Mouse (Mus musculus) c-Kit-negative CD71-positive TER-119-positive erythroid progenitor cells, embryonic 14.5 days (primary cell): ENCODE measurements around the gene Srsf2.
"Not testable (repeated sequence)": the region's sequence is repeated elsewhere in the genome, so short reads cannot be mapped to it uniquely, and the experiment has no call there.

Experiments
- DNase-seq: peaks from one replicate; pipeline ENCODE4 v3.0.0-alpha.2; 2013; ENCODE audit warnings: low read depth, low spot score

Gene Srsf2

DNA sequence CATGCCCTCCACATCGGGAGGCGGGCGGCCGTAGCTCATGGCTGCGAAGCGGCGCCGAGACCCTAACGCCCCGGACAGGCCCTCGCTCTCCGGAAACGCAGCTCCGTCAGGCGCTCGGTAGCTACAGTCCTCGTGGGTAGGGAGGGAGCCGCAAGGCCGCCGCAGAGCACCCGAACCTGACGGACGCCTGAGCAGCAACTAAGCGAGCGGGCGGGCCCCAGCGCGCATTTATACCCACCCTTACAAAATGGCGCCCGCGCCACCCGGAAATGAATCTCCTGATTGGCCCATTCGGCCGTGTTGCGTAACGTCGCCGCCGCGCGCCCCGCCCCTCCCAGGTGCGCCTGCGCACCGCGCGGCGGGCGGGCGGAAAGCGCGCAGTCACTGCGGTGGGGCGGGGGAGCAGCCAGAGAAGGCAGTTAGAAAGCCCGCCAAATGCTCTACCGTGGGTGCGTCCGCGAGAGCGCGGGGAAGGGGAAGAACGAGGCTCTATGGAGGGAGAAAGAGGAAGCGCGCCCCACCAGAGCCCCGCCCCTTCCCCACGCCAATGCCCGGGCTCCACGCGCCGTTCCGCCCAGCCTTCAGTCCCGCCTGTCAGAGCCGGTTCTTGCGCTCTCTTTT is at the start of gene Srsf2:
Gene Srsf2, minus strand, starts transcription at position 204 of the 621 bp plus-strand sequence.
- DNase-seq: peak; percentile 89

GRCm38 (mm10) chr11:116902588-116902987 is 49.7 kb upstream of the Srsf2 start:
- DNase-seq: not testable (repeated sequence)

DNA sequence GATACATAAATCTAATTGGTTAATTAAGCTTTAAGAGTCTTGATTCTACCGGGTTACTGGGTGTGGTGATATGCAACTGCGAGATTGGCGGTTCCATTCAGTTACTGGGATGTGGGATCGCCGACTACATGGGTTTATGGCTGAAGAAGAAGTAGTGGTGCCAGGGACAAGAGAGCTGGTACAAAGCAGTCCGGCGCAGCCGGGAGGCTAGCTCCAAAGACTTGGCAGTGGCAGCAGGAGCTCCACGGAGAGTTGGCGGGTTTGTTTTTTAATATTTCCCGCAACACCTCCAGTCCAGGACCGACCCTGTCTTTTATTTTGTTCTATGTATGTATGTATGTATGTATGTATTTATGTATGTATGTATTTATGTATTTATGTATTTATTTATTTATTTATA is 46.4 kb upstream of the Srsf2 start:
- DNase-seq: no peak

DNA sequence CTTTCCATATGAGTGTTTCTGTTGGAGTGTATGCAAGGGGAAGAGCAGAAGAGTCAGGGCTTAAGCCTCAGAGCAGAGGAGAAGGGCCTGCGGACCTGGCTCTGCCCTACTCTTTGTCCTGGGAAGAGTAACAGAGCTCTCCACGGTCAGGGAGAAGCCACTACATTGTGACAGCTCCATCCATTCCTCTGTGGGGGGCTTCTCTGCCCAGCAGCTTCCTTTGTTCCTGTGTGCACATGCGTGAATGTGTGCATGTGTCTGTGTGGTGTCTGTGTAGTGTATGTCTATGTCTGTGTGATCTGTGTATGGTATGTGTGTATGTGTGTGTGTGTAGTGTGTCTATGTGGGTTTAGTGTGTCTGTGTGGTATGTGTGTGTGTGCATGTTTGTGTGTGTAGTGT is 42.5 kb upstream of the Srsf2 start:
- DNase-seq: no peak

DNA sequence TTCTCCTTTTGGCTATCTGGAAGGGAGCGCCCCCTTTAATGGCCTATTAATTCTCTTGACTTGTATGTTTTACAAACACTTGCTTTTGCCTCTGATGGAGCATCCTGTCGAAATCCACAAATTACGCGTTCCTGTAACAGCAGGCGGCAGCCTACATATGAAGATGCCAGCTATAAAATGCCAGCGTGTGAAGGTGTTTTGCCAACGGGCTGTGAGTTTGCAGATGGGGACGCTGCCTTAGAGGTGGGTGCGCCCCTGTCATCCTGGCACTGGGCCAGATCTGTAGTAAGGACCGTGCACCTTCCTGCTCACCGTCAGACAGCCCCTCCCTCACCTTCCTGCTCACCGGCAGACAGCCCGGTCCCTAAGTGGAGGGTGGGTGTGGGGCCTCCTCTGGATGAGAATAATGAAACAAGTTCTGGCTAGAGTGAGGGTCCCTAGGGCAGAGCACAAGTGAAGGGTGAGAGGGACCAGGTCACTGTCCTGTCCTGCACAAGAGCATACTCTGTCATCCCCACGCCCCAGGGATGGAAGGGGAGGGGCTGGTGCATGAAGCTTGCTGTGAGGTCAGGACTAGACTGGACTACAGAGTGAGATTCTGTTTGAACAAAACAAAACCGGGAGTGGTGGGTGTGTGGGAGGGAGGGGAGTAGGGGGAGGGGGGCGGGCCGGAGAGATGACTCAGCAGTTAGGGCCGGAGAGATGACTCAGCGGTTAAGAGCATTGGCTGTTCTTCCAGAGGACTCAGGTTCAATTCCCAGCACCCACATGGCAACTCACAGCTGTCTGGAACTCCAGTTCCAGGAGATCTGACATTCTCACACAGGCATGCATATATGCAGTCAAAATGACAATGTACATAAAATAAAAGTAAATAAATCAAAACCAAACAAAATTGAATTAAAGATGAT is 40.9 kb upstream of the Srsf2 start:
- no peak for DNase-seq

GRCm38 (mm10) chr11:116887136-116887535 is 34.2 kb upstream of the Srsf2 start:
- no peak for DNase-seq

DNA sequence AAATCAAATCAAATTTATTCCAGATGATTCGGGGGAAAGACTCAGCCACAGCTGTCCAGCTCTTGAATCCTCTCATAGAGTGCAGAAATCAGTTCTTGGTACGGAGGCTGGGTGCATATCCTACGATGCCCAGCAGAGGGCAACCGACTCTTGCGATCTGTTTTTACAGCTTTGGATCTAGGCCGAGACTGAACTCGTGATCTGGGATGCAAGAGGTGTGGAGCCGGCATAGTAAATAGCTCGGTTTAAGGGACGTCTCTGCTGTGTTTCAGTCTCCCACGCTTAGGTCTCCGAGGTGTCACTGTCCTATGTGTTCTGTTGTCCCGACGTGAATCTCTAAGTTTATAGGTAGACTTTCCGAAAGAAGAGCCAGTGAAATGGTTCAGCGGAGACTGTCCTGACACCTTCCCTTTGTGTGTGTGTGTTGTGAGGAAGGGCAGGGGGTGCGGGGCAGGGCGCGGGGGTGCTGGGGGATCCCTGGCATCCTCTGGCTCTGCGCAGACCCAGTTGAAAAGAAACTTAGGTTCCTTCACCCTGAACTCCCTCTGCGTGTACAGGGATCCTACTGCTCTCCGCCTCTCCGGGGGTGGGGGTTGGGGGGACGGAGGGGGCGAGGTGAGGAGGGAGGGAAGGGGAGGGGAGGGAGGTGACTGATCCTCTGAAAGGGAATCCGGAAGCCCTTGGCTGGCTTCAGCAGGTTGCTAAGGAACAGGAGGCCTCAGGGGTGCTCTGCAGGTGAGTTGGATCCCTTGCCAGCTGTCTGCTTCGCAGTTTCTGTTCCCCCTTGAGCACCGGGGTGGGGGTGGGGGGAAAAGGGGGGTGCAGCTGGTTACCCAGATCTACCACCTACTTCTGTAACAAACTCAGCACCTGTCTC is 32.6 kb upstream of the Srsf2 start:
- peak; percentile 30 for DNase-seq

DNA sequence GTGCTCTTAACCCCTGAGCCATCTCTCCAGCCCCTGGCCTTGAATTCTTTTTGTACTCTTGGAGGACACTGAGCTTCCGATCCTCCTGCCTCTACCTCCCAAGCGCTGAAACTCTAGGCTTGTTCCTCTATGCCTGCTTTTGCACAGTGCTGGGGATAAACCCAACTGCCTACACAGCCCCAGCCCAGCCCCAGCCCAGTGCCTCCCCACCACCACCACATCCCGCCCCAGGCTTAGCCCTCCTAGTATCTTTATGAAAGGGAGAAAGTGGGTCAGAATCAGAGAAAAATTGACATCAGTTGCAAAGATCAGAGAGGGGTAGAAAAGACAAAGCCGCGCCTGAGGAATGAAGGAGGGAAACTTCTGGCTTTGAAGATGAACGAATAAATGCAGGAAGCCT is 31.2 kb upstream of the Srsf2 start:
- no peak for DNase-seq

- DNase-seq: no peak
These were observed 29.6 kb upstream of the Srsf2 start for GRCm38 (mm10) chr11:116882446-116882845.

GRCm38 (mm10) chr11:116881440-116881839 is 28.5 kb upstream of the Srsf2 start:
- no peak for DNase-seq

DNA sequence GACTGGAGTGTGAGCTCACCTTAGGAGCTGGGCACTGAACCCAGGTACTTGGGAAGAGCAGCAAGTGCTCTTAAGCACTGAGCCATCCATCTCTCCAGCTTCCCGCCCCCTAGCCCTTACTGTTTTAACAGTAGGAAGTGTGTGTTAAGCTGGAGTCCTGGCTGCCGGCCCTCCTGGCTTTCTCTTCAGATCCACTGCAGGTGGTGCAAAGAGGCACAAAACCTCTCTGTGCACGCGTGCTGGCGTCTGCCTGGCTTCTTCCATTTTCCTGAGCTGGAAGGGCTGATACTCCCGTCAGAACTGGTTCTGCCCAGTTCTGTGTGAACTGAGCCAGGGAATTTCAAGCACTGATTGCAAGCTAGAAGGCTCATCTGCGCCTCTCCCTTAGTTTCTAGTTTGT is 27.9 kb upstream of the Srsf2 start:
- no peak for DNase-seq

DNA sequence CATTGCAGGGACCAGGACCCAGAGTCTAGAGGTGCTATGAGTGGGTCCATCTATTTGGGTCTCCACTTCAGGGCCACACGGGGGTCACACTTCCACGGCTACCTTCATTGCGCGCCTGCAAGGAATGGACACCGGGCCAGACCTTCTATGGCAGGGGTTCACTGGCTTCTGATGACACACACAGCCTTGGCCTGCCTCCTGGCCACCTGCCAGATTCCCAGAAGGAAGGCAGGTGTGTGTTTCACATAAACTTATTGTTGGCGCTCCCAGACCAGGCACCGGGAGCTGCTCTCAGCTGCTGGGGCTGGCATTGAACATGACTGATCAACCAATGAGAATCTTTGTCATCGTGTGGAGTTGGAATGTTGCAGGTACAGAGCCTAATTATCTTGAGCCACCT is 25.6 kb upstream of the Srsf2 start:
- no peak for DNase-seq

DNA sequence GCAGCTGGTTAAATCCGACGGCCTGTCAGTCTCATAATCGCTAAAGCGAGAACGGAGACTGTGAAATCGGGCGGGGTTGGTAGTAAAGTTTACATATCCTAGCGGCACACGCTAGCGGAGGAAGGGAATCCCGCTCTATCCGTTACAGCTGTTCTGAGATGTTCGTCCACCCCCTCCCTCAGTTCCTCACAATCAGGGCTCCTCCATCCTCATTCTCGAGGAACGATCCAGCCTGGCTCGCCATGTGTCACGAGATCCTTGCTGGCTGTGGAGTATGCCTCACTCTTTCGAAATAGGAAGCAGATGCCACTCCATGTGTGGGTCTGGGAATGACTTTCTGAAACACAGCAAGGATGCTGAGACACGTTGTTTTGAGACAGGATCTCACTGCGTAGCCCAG is 21.1 kb upstream of the Srsf2 start:
- no peak for DNase-seq

GRCm38 (mm10) chr11:116871538-116871937 is 18.6 kb upstream of the Srsf2 start:
- no peak for DNase-seq

DNA sequence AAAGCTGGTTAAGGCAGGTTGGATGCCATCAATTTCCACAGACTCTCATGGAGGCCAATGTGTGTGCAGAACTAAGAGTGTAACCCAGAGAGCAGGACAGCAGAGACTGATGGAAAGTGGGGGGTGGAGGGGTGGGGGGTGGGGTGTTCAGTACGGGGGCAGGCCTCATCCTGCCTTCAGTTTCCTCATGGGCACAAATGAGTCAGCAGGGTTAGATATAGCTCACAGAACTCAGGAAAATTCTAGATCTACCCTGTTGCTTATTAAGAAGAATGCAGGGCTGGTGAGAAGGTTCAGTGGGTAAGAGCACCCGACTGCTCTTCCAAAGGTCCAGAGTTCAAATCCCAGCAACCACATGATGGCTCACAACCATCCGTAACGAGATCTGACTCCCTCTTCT is 16.7 kb upstream of the Srsf2 start:
- no peak for DNase-seq

DNA sequence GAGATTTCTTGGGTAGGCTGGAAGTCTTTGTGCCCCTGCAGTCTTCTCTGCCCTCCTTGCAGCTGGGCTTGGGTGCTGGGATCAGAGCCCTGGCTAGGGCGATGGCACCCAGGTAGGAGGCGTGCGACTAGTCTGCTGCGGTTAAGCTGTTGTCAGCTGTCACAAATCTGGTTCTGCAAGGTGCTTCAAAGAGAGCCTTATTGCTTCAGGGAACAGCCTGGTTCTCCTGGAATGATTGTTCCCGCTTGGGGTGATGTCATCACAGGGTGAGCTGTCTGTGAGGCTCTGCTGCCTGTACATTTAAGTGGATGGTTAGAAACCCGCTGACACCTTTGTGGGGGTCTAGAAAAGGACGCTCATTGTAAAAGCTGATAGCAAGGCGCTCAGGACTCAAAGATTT is 16.3 kb upstream of the Srsf2 start:
- DNase-seq: no peak

DNA sequence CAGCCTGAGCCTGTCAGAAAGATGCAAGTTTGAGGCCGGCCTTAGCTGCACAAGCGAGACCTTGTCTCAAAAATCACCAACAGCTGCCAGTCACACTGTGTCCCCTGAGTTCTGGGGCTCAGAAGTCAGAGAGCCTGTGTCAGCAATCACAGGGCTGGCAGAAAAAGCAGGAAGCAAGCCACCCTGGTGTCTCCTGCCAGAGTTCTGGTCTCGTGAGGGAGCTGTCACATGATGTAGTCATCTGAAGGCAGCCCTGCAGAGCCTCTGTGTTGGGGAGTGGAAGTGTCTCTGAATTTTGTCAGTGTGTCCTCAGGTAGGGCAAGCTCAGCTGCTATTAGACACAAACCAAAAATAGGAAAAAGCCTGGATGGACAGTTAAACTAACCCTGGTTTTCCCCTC is 15.2 kb upstream of the Srsf2 start:
- no peak for DNase-seq

DNA sequence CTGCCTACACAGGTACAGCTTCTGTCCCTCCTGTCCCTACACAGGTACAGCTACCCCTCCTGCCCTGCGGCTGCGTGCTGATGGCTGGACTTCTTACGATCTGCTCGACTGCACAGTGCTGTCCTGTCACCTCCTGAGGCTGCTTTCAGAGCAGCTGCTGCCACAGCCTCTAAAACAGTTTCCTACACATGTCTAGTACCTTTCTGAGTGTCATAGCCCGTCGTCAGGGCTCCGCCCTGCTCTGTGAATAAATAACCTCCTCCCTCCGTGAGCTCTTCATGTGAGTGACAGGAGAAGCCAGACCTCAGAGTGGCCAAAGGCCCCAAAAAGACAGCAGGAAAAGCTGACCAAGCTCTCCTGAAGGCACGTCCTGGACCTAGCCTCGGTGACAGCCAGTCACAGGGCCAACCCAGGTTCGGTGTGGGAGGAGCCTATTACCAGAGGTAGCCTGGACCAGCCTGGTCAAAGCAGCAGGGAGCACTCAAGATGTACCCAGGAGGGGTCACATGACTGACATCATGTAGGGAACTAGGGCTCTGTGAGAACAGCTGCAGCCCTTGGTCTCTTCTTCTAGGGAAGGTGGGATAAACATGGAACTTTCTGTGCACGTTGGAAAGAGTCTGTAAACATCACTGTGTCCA is 13.2 kb upstream of the Srsf2 start:
- no peak for DNase-seq

GRCm38 (mm10) chr11:116864444-116864843 is 11.6 kb upstream of the Srsf2 start:
- no peak for DNase-seq

GRCm38 (mm10) chr11:116857183-116857850 is 4.4 kb upstream of the Srsf2 start:
- no peak for DNase-seq

GRCm38 (mm10) chr11:116854279-116854678 is 1.4 kb upstream of the Srsf2 start:
- DNase-seq: no peak
